Comparison of ENCODE assay signal across 10 mouse cellular contexts in genomic region chr10:127675859-127676398, GRCm38 (mm10). TPM values are rescaled to one million over a fixed set of nuclear protein-coding genes. Genes with fewer than 3 reads are reported as not detected.
DNase-seq lines count a peak whose midpoint lies in the region; ATAC-seq and TF ChIP-seq lines count a peak whose summit lies in the region.
"Had no signal": no experiment of that assay in that cellular context is flagged by ENCODE, and none has a peak within 500 bp of the region (broad histone marks: within the 10 kb centered on the region; RNA-seq: fewer than 3 reads in every experiment).

No protein-coding gene starts in this region.

- intact Hi-C loops in heart, postnatal 14 days (cut with DNase I): loop anchor here (5.0 kb wide), 2 partner anchors 61 to 104 kb away; partner anchors contain the start of gene Zbtb39

- DNase-seq in heart, embryonic 10.5 days (ENCODE audit: low spot score): no peak
- DNase-seq in heart, postnatal 14 days: no peak
- no peak for DNase-seq in ES-E14 (ENCODE audit: low read depth, low spot score)
- no peak for DNase-seq in natural killer cell, adult 2 months (ENCODE audit: low spot score in 2 of 2)
- no peak for DNase-seq in urinary bladder, adult 18-20 months (ENCODE audit: low spot score in 2 of 2)
- DNase-seq in urinary bladder, postnatal 25 days (ENCODE audit: low spot score): no peak
- DNase-seq: right cerebral cortex, postnatal 14 days had no signal

- no peak for ATAC-seq in heart, embryonic 16.5 days (replicated peaks; ENCODE audit: extremely low read depth, insufficient read depth, low FRiP score)

- H3K27ac ChIP-seq in heart, embryonic 10.5 days: peak overlapping the region; percentile 72; the same call in 1 of the 2 replicates
- no peak overlapping the region for H3K27ac ChIP-seq in ES-E14 (ENCODE audit: insufficient read depth, low read depth, low read length, poor library complexity, severe bottlenecking)
- peak overlapping the region; percentile 62 for H3K27ac ChIP-seq in heart, embryonic 16.5 days (ENCODE audit: low read length)
- peak overlapping the region; percentile 54 for H3K27ac ChIP-seq in macrophage

- peaks cover 16% of the 10 kb centered on the region; the same call in 1 of the 2 replicates for H3K79me2 ChIP-seq in macrophage (ENCODE audit: inconsistent target)

- WGBS in heart, embryonic 10.5 days: 44% methylated on average over 5 of the region's 5 CpGs
- 47% methylated on average over 5 of the region's 5 CpGs for WGBS in heart, embryonic 16.5 days
- WGBS in macrophage (ENCODE audit: missing documents): 48% methylated on average over 5 of the region's 5 CpGs

- H3K36me3 ChIP-seq in heart, embryonic 10.5 days: no peaks in the 10 kb centered on the region
- H3K36me3 ChIP-seq in ES-E14 (ENCODE audit: control insufficient read depth, insufficient read depth, low read length, poor library complexity, severe bottlenecking): no peaks in the 10 kb centered on the region
- no peaks in the 10 kb centered on the region for H3K36me3 ChIP-seq in heart, embryonic 16.5 days (ENCODE audit: control insufficient read depth, insufficient read depth)
- H3K36me3 ChIP-seq in macrophage (ENCODE audit: inconsistent target): no peaks in the 10 kb centered on the region

- peak overlapping the region; percentile 75 for H3K4me2 ChIP-seq in heart, embryonic 16.5 days (ENCODE audit: low read depth, low read length)

- H3K27me3 ChIP-seq in heart, embryonic 10.5 days (ENCODE audit: insufficient read depth, poor library complexity, severe bottlenecking): no peaks in the 10 kb centered on the region
- H3K27me3 ChIP-seq in heart, embryonic 16.5 days (ENCODE audit: control insufficient read depth, insufficient read depth, low read length): no peaks in the 10 kb centered on the region

- peak overlapping the region; percentile 73; the same call in 1 of the 2 replicates for H3K4me3 ChIP-seq in heart, embryonic 10.5 days
- H3K4me3 ChIP-seq in ES-E14 (ENCODE audit: insufficient read depth in 1 of 2, low read depth in 1 of 2, low read length in 2 of 2, poor library complexity in 1 of 2, severe bottlenecking in 1 of 2): peak overlapping the region in 1 of 2 experiments; percentile 88; a peak in 2 of 4 replicates
- peak overlapping the region; percentile 77 for H3K4me3 ChIP-seq in heart, embryonic 16.5 days (ENCODE audit: low read length)
- peak overlapping the region; percentile 54 for H3K4me3 ChIP-seq in macrophage (ENCODE audit: inconsistent target)

- no peaks in the 10 kb centered on the region for H3K9me3 ChIP-seq in heart, embryonic 10.5 days
- no peaks in the 10 kb centered on the region for H3K9me3 ChIP-seq in ES-E14 (ENCODE audit: control insufficient read depth, insufficient read depth, low read depth, low read length)
- no peaks in the 10 kb centered on the region for H3K9me3 ChIP-seq in heart, embryonic 16.5 days (replicated peaks; ENCODE audit: control insufficient read depth, low read length)

- H3K9ac ChIP-seq in ES-E14 (ENCODE audit: insufficient read depth, low read depth, low read length, poor library complexity, severe bottlenecking): no peak overlapping the region
- peak overlapping the region; percentile 62 for H3K9ac ChIP-seq in heart, embryonic 16.5 days (ENCODE audit: low read length)

- H3K4me1 ChIP-seq in heart, embryonic 10.5 days: peaks cover 6% of the 10 kb centered on the region; the same call in 1 of the 2 replicates
- H3K4me1 ChIP-seq in ES-E14 (ENCODE audit: control insufficient read depth in 2 of 2, insufficient read depth in 2 of 2, low read length in 2 of 2, poor library complexity in 1 of 2): no peaks in the 10 kb centered on the region
- peaks cover 18% of the 10 kb centered on the region for H3K4me1 ChIP-seq in heart, embryonic 16.5 days (ENCODE audit: control insufficient read depth, insufficient read depth, low read length)

- in situ Hi-C loops in ES-E14 (cut with MboI; ENCODE audit: low sequenced_read_pairs in 2 of 2, unreplicated experiment in 2 of 2): no loop called here

TF ChIP-seq in ES-E14, 5 proteins besides CTCF, POLR2A, EP300 and RAD21:
- TF ChIP-seq HCFC1 (IDR thresholded peaks at IDR 0.05; ENCODE audit: borderline replicate concordance, insufficient read depth, low read length) (no peak), ZNF384 (IDR thresholded peaks at IDR 0.05; ENCODE audit: low read depth, low read length) (0 out of 2 replicates have a peak, but pooled peaks have one; percentile 39), ZC3H11A (IDR thresholded peaks at IDR 0.05; ENCODE audit: borderline replicate concordance, low read depth, low read length) (no peak)

RNA-seq across cellular contexts. Expression of gene Nab2, which starts 7.6 kb away (rescaled TPM):
- polyA plus RNA-seq in heart, embryonic 10.5 days (2016; fragmentation: Nextera tagmentation; extraction: Ambion mirVana): 11.4 and 12.6 TPM in 2 replicates
- total RNA-seq in heart, postnatal 14 days (2021): 1 to 10 TPM; 8.0 TPM
- 10.6 and 13.8 TPM in 2 replicates for total RNA-seq in ES-E14 (2012; rRNA removed)
- 10.9 and 12.7 TPM in 2 replicates for polyA plus RNA-seq in heart, embryonic 16.5 days (2015; fragmentation: Nextera tagmentation; extraction: Ambion mirVana)
- 10 to 100 TPM in 25 of 26 experiments, 1 to 10 TPM in 1; 7.8 to 78.4 (median 39.8) TPM for total RNA-seq in macrophage (2018; cell fraction: chromatin; rRNA removed)
- total RNA-seq in macrophage (2018; cell fraction: cytosol; rRNA removed): 10 to 100 TPM in 25 of 26 experiments, 1 to 10 TPM in 1; 7.3 to 47.6 (median 21.3) TPM
- total RNA-seq in macrophage (2018; cell fraction: nucleus; rRNA removed): 10 to 100 TPM; 20.0 to 60.7 (median 31.8) TPM
- 28.7 to 37.7 TPM (median 31.1 TPM) in 3 replicates for polyA plus RNA-seq in macrophage (2018)

RNA-seq across cellular contexts. Expression of gene Nemp1, which starts 9.2 kb away (rescaled TPM):
- polyA plus RNA-seq in heart, embryonic 10.5 days (2016; fragmentation: Nextera tagmentation; extraction: Ambion mirVana): 7.7 and 8.8 TPM in 2 replicates
- 1 to 10 TPM; 4.2 to 4.7 TPM for total RNA-seq in heart, postnatal 14 days (2021)
- total RNA-seq in ES-E14 (2012; rRNA removed): 23.6 and 35.6 TPM in 2 replicates
- 8.3 and 8.7 TPM in 2 replicates for polyA plus RNA-seq in heart, embryonic 16.5 days (2015; fragmentation: Nextera tagmentation; extraction: Ambion mirVana)
- 10 to 100 TPM in 12 of 26 experiments, 1 to 10 TPM in 14; 2.5 to 24.2 (median 10.0) TPM for total RNA-seq in macrophage (2018; cell fraction: chromatin; rRNA removed)
- 1 to 10 TPM; 2.9 to 6.7 (median 4.8) TPM for total RNA-seq in macrophage (2018; cell fraction: cytosol; rRNA removed)
- 10 to 100 TPM in 21 of 26 experiments, 1 to 10 TPM in 5; 7.8 to 28.3 (median 15.6) TPM for total RNA-seq in macrophage (2018; cell fraction: nucleus; rRNA removed)
- 2.7 to 5.4 TPM (median 4.6 TPM) in 3 replicates for polyA plus RNA-seq in macrophage (2018)

RNA-seq across cellular contexts. Expression of gene Myo1a, which starts 29.0 kb away (rescaled TPM):
- 0.42 and 0.45 TPM in 2 replicates for polyA plus RNA-seq in heart, embryonic 10.5 days (2016; fragmentation: Nextera tagmentation; extraction: Ambion mirVana)
- total RNA-seq in heart, postnatal 14 days (2021): under 1 TPM in 1 of 2 experiments, not detected in 1; 0.15 TPM
- total RNA-seq in ES-E14 (2012; rRNA removed): 1.7 and 3.2 TPM in 2 replicates
- 0.21 and 1.8 TPM in 2 replicates for polyA plus RNA-seq in heart, embryonic 16.5 days (2015; fragmentation: Nextera tagmentation; extraction: Ambion mirVana)
- 1 to 10 TPM in 9 of 26 experiments, under 1 TPM in 15, not detected in 2; 0.17 to 2.0 (median 0.87) TPM for total RNA-seq in macrophage (2018; cell fraction: chromatin; rRNA removed)
- total RNA-seq in macrophage (2018; cell fraction: cytosol; rRNA removed): under 1 TPM in 4 of 26 experiments, not detected in 22; 0.03 to 0.05 (median 0.04) TPM
- 1 to 10 TPM in 2 of 26 experiments, under 1 TPM in 18, not detected in 6; 0.14 to 1.6 (median 0.40) TPM for total RNA-seq in macrophage (2018; cell fraction: nucleus; rRNA removed)
- polyA plus RNA-seq in macrophage (2018): 0.11 TPM in 1 of 3 replicates, not detected in the others
- total RNA-seq: gastrocnemius, adult 8-10 months had no signal

RNA-seq across cellular contexts. Expression of gene Stat6, which starts 33.1 kb away (rescaled TPM):
- 22.5 and 28.1 TPM in 2 replicates for polyA plus RNA-seq in heart, embryonic 10.5 days (2016; fragmentation: Nextera tagmentation; extraction: Ambion mirVana)
- 10 to 100 TPM; 46.9 to 49.9 TPM for total RNA-seq in heart, postnatal 14 days (2021)
- 18.6 and 26.0 TPM in 2 replicates for total RNA-seq in ES-E14 (2012; rRNA removed)
- polyA plus RNA-seq in heart, embryonic 16.5 days (2015; fragmentation: Nextera tagmentation; extraction: Ambion mirVana): 36.1 and 36.7 TPM in 2 replicates
- total RNA-seq in macrophage (2018; cell fraction: chromatin; rRNA removed): 100 to 1,000 TPM; 187 to 439 (median 329) TPM
- 100 to 1,000 TPM; 105 to 151 (median 131) TPM for total RNA-seq in macrophage (2018; cell fraction: cytosol; rRNA removed)
- total RNA-seq in macrophage (2018; cell fraction: nucleus; rRNA removed): 100 to 1,000 TPM; 141 to 357 (median 222) TPM
- 122 to 141 TPM (median 128 TPM) in 3 replicates for polyA plus RNA-seq in macrophage (2018)

RNA-seq across cellular contexts. Expression of gene Tac2, which starts 48.3 kb away (rescaled TPM):
- polyA plus RNA-seq in heart, embryonic 10.5 days (2016; fragmentation: Nextera tagmentation; extraction: Ambion mirVana): 8.9 and 24.6 TPM in 2 replicates
- not detected for total RNA-seq in heart, postnatal 14 days (2021)
- 0.37 and 0.45 TPM in 2 replicates for total RNA-seq in ES-E14 (2012; rRNA removed)
- polyA plus RNA-seq in heart, embryonic 16.5 days (2015; fragmentation: Nextera tagmentation; extraction: Ambion mirVana): 0.74 TPM in 1 of 2 replicates, not detected in the other
- not detected for total RNA-seq in macrophage (2018; cell fraction: chromatin; rRNA removed)
- not detected for total RNA-seq in macrophage (2018; cell fraction: cytosol; rRNA removed)
- not detected for total RNA-seq in macrophage (2018; cell fraction: nucleus; rRNA removed)
- not detected in 3 replicates for polyA plus RNA-seq in macrophage (2018)
- total RNA-seq: gastrocnemius, adult 8-10 months had no signal
